20 mouse cellular contexts compared by ENCODE assay signal in genomic region chr14:89405011-89405712, GRCm38 (mm10).
DNase-seq lines count a peak whose midpoint lies in the region; ATAC-seq and TF ChIP-seq lines count a peak whose summit lies in the region.
"Had no signal": no experiment of that assay in that cellular context is flagged by ENCODE, and none has a peak within 500 bp of the region (broad histone marks: within the 10 kb centered on the region; RNA-seq: fewer than 3 reads in every experiment).

No protein-coding gene starts in this region.

- no peaks in the 10 kb centered on the region for H3K4me1 ChIP-seq in hindbrain, embryonic 12.5 days
- H3K4me1 ChIP-seq in hindbrain, embryonic 10.5 days (replicated peaks), result no peaks in the 10 kb centered on the region
- no peaks in the 10 kb centered on the region for H3K4me1 ChIP-seq in midbrain, embryonic 13.5 days (replicated peaks)
- no peaks in the 10 kb centered on the region for H3K4me1 ChIP-seq in midbrain, embryonic 15.5 days
- no peaks in the 10 kb centered on the region for H3K4me1 ChIP-seq in heart, adult 2 months (ENCODE audit: control insufficient read depth, insufficient read depth, low read length)
- H3K4me1 ChIP-seq: embryonic facial prominence, embryonic 12.5 days; forebrain, embryonic 13.5 days; heart, embryonic 15.5 days had no signal

- H3K36me3 ChIP-seq in hindbrain, embryonic 12.5 days, result no peaks in the 10 kb centered on the region
- H3K36me3 ChIP-seq in hindbrain, embryonic 10.5 days, result no peaks in the 10 kb centered on the region
- H3K36me3 ChIP-seq in midbrain, embryonic 13.5 days, result no peaks in the 10 kb centered on the region
- H3K36me3 ChIP-seq in midbrain, embryonic 15.5 days (replicated peaks), result no peaks in the 10 kb centered on the region
- no peaks in the 10 kb centered on the region for H3K36me3 ChIP-seq in heart, adult 2 months (ENCODE audit: control insufficient read depth, insufficient read depth, low read length)
- H3K36me3 ChIP-seq: embryonic facial prominence, embryonic 12.5 days; heart, embryonic 15.5 days had no signal

- H3K27ac ChIP-seq in hindbrain, embryonic 12.5 days, result peak overlapping the region; percentile 71
- H3K27ac ChIP-seq in hindbrain, embryonic 10.5 days, result no peak overlapping the region
- no peak overlapping the region; the same call in 1 of the 2 replicates for H3K27ac ChIP-seq in midbrain, embryonic 13.5 days
- no peak overlapping the region for H3K27ac ChIP-seq in midbrain, embryonic 15.5 days
- no peak overlapping the region for H3K27ac ChIP-seq in heart, adult 2 months
- H3K27ac ChIP-seq: embryonic facial prominence, embryonic 12.5 days; forebrain, embryonic 13.5 days; heart, embryonic 15.5 days had no signal

- no peak overlapping the region for H3K4me2 ChIP-seq in hindbrain, embryonic 12.5 days (replicated peaks)
- no peak overlapping the region for H3K4me2 ChIP-seq in midbrain, embryonic 13.5 days (replicated peaks)
- H3K4me2 ChIP-seq in midbrain, embryonic 15.5 days, result no peak overlapping the region
- H3K4me2 ChIP-seq: embryonic facial prominence, embryonic 12.5 days; forebrain, embryonic 13.5 days; heart, embryonic 11.5 days; heart, embryonic 15.5 days had no signal

- 70% methylated on average over 3 of the region's 3 CpGs for WGBS in hindbrain, embryonic 12.5 days
- WGBS in hindbrain, embryonic 10.5 days, result 83% methylated on average over 3 of the region's 3 CpGs
- WGBS in midbrain, embryonic 13.5 days, result 58% methylated on average over 3 of the region's 3 CpGs
- 55% methylated on average over 3 of the region's 3 CpGs for WGBS in midbrain, embryonic 15.5 days
- 70% methylated on average over 3 of the region's 3 CpGs for WGBS in heart, adult 2 months

- DNase-seq in hindbrain, embryonic 10.5 days (ENCODE audit: low spot score), result no peak
- peak; percentile 0 for DNase-seq in T-cell, adult 2 months (ENCODE audit: low spot score)
- DNase-seq in brain, embryonic 14.5 days (ENCODE audit: low read depth), result peak; percentile 25
- no peak for DNase-seq in adrenal gland, adult 18-20 months (ENCODE audit: low spot score in 2 of 2)
- no peak for DNase-seq in heart, adult 2 months
- DNase-seq: adrenal gland, postnatal 10 days; cerebellum, adult 11-12 months; cerebellum, adult 9-10 months; cerebellum, postnatal 25 days; gastrocnemius, postnatal 36 days; heart, adult 18-20 months; heart, postnatal 14 days had no signal

- no peak overlapping the region for H3K9ac ChIP-seq in hindbrain, embryonic 12.5 days
- no peak overlapping the region for H3K9ac ChIP-seq in midbrain, embryonic 13.5 days (replicated peaks)
- no peak overlapping the region for H3K9ac ChIP-seq in midbrain, embryonic 15.5 days
- H3K9ac ChIP-seq in heart, adult 2 months (ENCODE audit: low read depth, low read length), result no peak overlapping the region
- H3K9ac ChIP-seq: embryonic facial prominence, embryonic 12.5 days; forebrain, embryonic 13.5 days; heart, embryonic 15.5 days had no signal

- H3K4me3 ChIP-seq in hindbrain, embryonic 12.5 days, result no peak overlapping the region
- no peak overlapping the region for H3K4me3 ChIP-seq in hindbrain, embryonic 10.5 days
- no peak overlapping the region for H3K4me3 ChIP-seq in midbrain, embryonic 13.5 days (replicated peaks)
- H3K4me3 ChIP-seq in midbrain, embryonic 15.5 days, result no peak overlapping the region
- H3K4me3 ChIP-seq in heart, adult 2 months, result no peak overlapping the region
- H3K4me3 ChIP-seq: embryonic facial prominence, embryonic 12.5 days; forebrain, embryonic 13.5 days; heart, embryonic 15.5 days had no signal

- H3K27me3 ChIP-seq in hindbrain, embryonic 12.5 days, result no peaks in the 10 kb centered on the region
- no peaks in the 10 kb centered on the region for H3K27me3 ChIP-seq in hindbrain, embryonic 10.5 days (ENCODE audit: insufficient read depth, poor library complexity, severe bottlenecking)
- H3K27me3 ChIP-seq in midbrain, embryonic 13.5 days, result no peaks in the 10 kb centered on the region
- no peaks in the 10 kb centered on the region for H3K27me3 ChIP-seq in midbrain, embryonic 15.5 days (replicated peaks)
- no peaks in the 10 kb centered on the region for H3K27me3 ChIP-seq in heart, adult 2 months (ENCODE audit: control insufficient read depth, insufficient read depth, low read length)
- H3K27me3 ChIP-seq: embryonic facial prominence, embryonic 12.5 days; forebrain, embryonic 13.5 days; heart, embryonic 15.5 days had no signal

- H3K9me3 ChIP-seq in hindbrain, embryonic 12.5 days (replicated peaks), result no peaks in the 10 kb centered on the region
- H3K9me3 ChIP-seq in hindbrain, embryonic 10.5 days, result no peaks in the 10 kb centered on the region
- H3K9me3 ChIP-seq in midbrain, embryonic 13.5 days, result no peaks in the 10 kb centered on the region
- no peaks in the 10 kb centered on the region for H3K9me3 ChIP-seq in midbrain, embryonic 15.5 days
- H3K9me3 ChIP-seq: embryonic facial prominence, embryonic 12.5 days; forebrain, embryonic 13.5 days; heart, embryonic 15.5 days had no signal

- no peak for TF ChIP-seq EP300 in heart, adult 2 months (IDR thresholded peaks at IDR 0.05; ENCODE audit: insufficient read depth, low read depth, low read length)

- TF ChIP-seq POLR2A in brain, embryonic 14.5 days (IDR thresholded peaks at IDR 0.05; ENCODE audit: borderline replicate concordance, extremely low read depth, insufficient read depth, insufficient read length, poor library complexity, severe bottlenecking), result no peak
- no peak for TF ChIP-seq POLR2A in heart, adult 2 months (IDR thresholded peaks at IDR 0.05; ENCODE audit: insufficient read depth, low read depth, low read length)

- TF ChIP-seq CTCF in brain, embryonic 14.5 days (IDR thresholded peaks at IDR 0.05; ENCODE audit: borderline replicate concordance, extremely low read depth, insufficient read depth, insufficient read length), result no peak
- no peak for TF ChIP-seq CTCF in heart, adult 2 months (IDR thresholded peaks at IDR 0.05)

- ATAC-seq in hindbrain, embryonic 12.5 days (ENCODE audit: low FRiP score), result peak; percentile 95
- ATAC-seq in midbrain, embryonic 13.5 days, result peak; percentile 77
- no peak for ATAC-seq in midbrain, embryonic 15.5 days (replicated peaks)
- ATAC-seq: forebrain, embryonic 13.5 days; inflammation-experienced regulatory T-cells, adult 6 months had no signal

- intact Hi-C loops in heart, adult 2 months (cut with DNase I), result no loop called here

- no peaks in the 10 kb centered on the region for H3K79me2 ChIP-seq in heart, adult 2 months (replicated peaks; ENCODE audit: control insufficient read depth, insufficient read depth, low read length)

Comparison
In these comparisons a context has a peak if more than half of its experiments do, and no peak if none do; other contexts are left out.
1. DNase-seq: peak in T-cell, adult 2 months (single experiment) and brain, embryonic 14.5 days (single experiment); none in hindbrain, embryonic 10.5 days (single experiment), adrenal gland, adult 18-20 months (0 of 2) and heart, adult 2 months (0 of 2).